Mouse (Mus musculus) heart, adult 2 months (tissue): ENCODE data around the gene Klhl31. TPM values are rescaled to one million over a fixed set of nuclear protein-coding genes. Genes with fewer than 3 reads are reported as not detected.
A peak's percentile ranks its signal among the peaks of the same experiment; 100 is the strongest.

Experiments used
- DNase-seq, 2 experiments: peaks; one replicate each; pipeline ENCODE4 v3.0.0; 2021
- H3K27ac ChIP-seq: fragments of 200-600 bp; 2 replicates; pipeline ENCODE4 v1.8.1; 2022
- H3K27me3 ChIP-seq: fragments of 200-500 bp; 2 replicates; pipeline ENCODE4 v1.6.1; 2012; ENCODE audit warnings: mild to moderate bottlenecking, low read length, inconsistent platforms, mixed read lengths; ENCODE audit not compliant: control insufficient read depth, insufficient read depth
- H3K36me3 ChIP-seq: fragments of 200-500 bp; 2 replicates; pipeline ENCODE4 v1.6.1; 2012; ENCODE audit warnings: low read length, inconsistent platforms; ENCODE audit not compliant: control insufficient read depth, insufficient read depth
- H3K4me1 ChIP-seq: fragments of 200-500 bp; 2 replicates; pipeline ENCODE4 v1.6.1; 2011; ENCODE audit warnings: low read length; ENCODE audit not compliant: control insufficient read depth, insufficient read depth
- H3K4me3 ChIP-seq: fragments of 200-600 bp; 2 replicates; pipeline ENCODE4 v1.8.1; 2022
- H3K79me2 ChIP-seq: fragments of 200-500 bp; replicated peaks from 2 replicates; pipeline ENCODE4 v1.6.1; 2012; ENCODE audit warnings: mild to moderate bottlenecking, inconsistent platforms, low read length, moderate library complexity, mixed read lengths; ENCODE audit not compliant: control insufficient read depth, insufficient read depth
- H3K9ac ChIP-seq: fragments of 200-500 bp; 2 replicates; pipeline ENCODE4 v1.6.1; 2012; ENCODE audit warnings: low read depth, mild to moderate bottlenecking, control low read depth, inconsistent platforms, low read length, mixed read lengths
- CTCF ChIP-seq: fragments of 200-600 bp; IDR thresholded peaks from 2 replicates; pipeline ENCODE4 v1.8.1; 2022; ENCODE audit warnings: antibody characterized with exemption, mild to moderate bottlenecking, moderate library complexity
- EP300 ChIP-seq: fragments of 200-500 bp; IDR thresholded peaks from 2 replicates; pipeline ENCODE4 v1.6.1; 2011; ENCODE audit warnings: low read depth, low read length, control low read depth; ENCODE audit not compliant: insufficient read depth
- POLR2A ChIP-seq: fragments of 200-500 bp; IDR thresholded peaks from 2 replicates; pipeline ENCODE4 v1.6.1; 2011; ENCODE audit warnings: mild to moderate bottlenecking, low read depth, low read length, control low read depth; ENCODE audit not compliant: insufficient read depth
- WGBS: fragments of 180-500 bp; shearing (Covaris S2); methylation state at CpG from one replicate; pipeline ENCODE4 v1.1.7; 2018; 5-methylcytosine and 5-hydroxymethylcytosine counted together
- intact Hi-C: fragments of 180-260 bp; cut with DNase I; formaldehyde crosslinking; loops from one replicate; pipeline ENCODE4 v1.15.1; 2025
- polyA plus RNA-seq: library from polyadenylated mRNA; depleted of rRNA; stranded (reverse); fragments of >200 nt; gene quantifications from 2 replicates; pipeline ENCODE4 v1.2.3, GENCODE M21; 2012
- total RNA-seq, 2 experiments: library from RNA; stranded (reverse); gene quantifications; 2 replicates each; pipeline ENCODE4 v1.2.3; 2021

The Klhl31 gene
- total and polyA plus RNA-seq, 3 experiments, result 22.4 to 122 (median 116) TPM

DNA sequence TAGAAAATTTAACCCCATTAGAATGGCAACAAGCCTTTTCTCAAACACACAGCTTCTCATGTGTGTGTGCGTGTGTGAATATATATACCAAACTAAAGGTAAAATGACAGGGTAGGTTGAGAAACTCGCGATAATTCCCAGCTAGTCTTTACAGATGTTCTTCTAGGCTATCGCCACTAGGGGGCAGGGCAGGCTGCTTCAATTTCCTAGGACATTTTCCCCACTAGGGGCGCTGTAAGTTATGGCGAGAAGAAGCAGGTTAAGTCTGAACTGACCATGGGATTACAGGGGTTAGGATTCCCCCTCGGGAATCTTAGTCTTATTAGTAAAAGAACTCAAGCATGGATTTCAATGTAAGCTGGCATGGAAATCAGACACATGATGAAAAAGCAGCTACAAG, 39.9 kb upstream of the Klhl31 start:
- no peak overlapping the region for H3K4me3 ChIP-seq
- H3K4me1 ChIP-seq, result no peaks in the 10 kb centered on the region
- intact Hi-C loops, result loop anchor here (2.0 to 5.0 kb wide), 3 partner anchors 61 to 441 kb away; no protein-coding TSS in a partner anchor
- H3K27me3 ChIP-seq, result no peaks in the 10 kb centered on the region
- no peak overlapping the region for H3K27ac ChIP-seq
- no peak overlapping the region for H3K9ac ChIP-seq
- no peaks in the 10 kb centered on the region for H3K79me2 ChIP-seq
- H3K36me3 ChIP-seq, result no peaks in the 10 kb centered on the region
- peak; percentile 62 to 79 for DNase-seq
- peak; percentile 69; the same call in 1 of the 2 replicates for TF ChIP-seq EP300
- no peak for TF ChIP-seq CTCF
- 16% methylated on average over 7 of the region's 7 CpGs for WGBS

DNA sequence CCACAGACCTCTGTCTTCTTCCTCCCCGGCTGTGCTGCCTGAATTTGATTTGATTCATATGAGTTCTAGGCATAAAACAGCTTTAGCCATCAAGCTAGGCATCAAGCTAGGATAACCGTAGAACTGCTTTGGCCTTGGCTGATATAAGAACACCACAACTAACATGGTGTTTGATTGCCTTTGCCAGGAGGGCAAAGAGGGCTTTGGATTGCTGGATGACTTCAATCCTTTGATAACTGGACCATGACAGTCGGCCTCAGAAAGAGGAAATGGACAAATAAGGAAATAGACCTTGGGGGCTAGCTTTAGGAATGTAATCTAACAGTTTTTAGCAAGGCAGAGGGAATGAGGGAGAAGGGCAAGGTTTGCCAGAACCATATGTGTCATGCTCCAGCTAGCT, 37.7 kb upstream of the Klhl31 start:
- no peak overlapping the region for H3K27ac ChIP-seq
- H3K4me1 ChIP-seq, result no peaks in the 10 kb centered on the region
- H3K79me2 ChIP-seq, result no peaks in the 10 kb centered on the region
- no peak for TF ChIP-seq POLR2A
- no peak for TF ChIP-seq CTCF
- no peak for TF ChIP-seq EP300
- H3K4me3 ChIP-seq, result no peak overlapping the region
- DNase-seq, result no peak
- 45% methylated on average over 3 of the region's 3 CpGs for WGBS
- intact Hi-C loops, result loop anchor here (5.0 kb wide), 2 partner anchors 59 to 439 kb away; no protein-coding TSS in a partner anchor
- H3K36me3 ChIP-seq, result no peaks in the 10 kb centered on the region
- H3K9ac ChIP-seq, result no peak overlapping the region
- H3K27me3 ChIP-seq, result no peaks in the 10 kb centered on the region

DNA sequence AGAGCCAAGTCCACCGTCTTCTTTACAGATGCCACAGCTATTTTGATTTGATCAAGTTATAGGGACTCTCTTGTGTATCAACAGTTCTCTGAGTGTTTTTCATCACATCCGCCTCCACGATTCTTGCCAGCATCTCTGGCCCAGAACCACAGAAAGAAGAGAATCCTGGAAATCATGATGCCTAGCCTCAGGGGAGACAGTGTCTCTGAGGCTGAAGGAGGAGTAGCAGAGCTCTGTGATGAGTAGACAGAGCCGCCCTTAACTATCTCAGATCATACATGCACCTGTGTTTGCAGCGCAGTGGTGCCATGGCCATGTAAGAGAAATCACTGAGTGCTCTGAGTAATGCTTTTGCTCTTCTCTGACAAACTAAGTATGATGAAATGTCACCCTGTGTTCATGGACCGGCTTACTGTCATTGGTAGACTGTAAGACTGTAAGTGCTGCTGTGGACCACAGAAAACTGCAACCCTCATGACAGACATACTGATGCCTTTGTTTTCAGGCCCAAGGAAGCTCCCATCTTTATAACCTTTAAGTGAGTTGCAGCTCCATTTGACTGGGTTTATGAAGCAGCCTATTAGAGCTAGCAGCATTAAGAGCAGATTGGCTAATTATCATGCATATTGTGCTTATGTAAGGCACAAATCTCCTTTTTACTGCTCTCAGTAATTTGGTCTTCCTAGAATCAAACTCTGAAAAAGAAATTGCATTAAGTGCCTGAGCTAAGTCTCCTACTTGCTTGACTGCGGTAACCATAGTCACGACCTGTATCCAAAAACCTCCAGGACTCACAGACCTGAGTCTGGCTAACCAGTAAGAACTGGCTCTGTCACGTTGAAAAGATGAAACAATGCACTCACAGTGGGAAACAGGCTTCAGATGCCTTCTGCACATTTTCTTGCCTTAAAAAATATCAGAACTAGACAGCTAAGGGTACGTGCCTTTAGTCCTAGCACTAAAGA, 33.7 kb upstream of the Klhl31 start:
- Histone ChIP-seq H3K4me3 (no peak overlapping the region), H3K4me1 (no peaks in the 10 kb centered on the region), H3K9ac (no peak overlapping the region), H3K79me2 (no peaks in the 10 kb centered on the region), H3K36me3 (no peaks in the 10 kb centered on the region), H3K27ac (no peak overlapping the region), H3K27me3 (no peaks in the 10 kb centered on the region)
- no peak for TF ChIP-seq EP300
- no peak for TF ChIP-seq POLR2A
- TF ChIP-seq CTCF, result no peak
- DNase-seq, result no peak
- intact Hi-C loops, result loop anchor here (5.0 kb wide), 1 partner anchor 425 kb away; no protein-coding TSS in a partner anchor
- 85% methylated on average over 10 of the region's 10 CpGs for WGBS

DNA sequence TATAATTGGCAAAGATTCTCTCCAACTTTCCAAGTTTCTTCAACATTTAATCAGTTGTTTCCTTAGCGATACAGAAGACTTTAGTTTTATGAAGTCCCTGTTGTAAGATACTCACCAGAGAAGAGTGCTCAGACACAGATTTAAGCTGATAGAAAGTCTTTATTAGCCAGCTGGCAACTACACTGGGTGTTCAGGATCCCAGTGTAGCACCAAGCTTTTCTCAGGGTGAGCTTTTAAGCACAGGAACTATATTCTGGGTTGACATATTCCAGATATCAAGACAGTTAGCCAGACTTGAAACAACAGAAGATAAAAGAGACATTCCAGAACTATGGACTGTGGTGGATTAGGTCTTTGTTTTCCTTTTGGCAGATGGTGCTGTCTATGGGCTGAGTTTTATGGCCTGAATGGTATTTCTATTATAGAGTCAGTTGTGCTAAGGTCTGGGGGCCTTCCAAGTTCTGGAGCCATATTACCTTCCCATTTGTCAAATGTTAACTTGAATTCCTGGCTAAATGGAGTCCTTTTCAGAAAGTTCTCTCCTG, 32.3 kb upstream of the Klhl31 start:
- H3K4me1 ChIP-seq, result no peaks in the 10 kb centered on the region
- intact Hi-C loops, result loop anchor here (5.0 kb wide), 1 partner anchor 423 kb away; no protein-coding TSS in a partner anchor
- no peak overlapping the region for H3K4me3 ChIP-seq

DNA sequence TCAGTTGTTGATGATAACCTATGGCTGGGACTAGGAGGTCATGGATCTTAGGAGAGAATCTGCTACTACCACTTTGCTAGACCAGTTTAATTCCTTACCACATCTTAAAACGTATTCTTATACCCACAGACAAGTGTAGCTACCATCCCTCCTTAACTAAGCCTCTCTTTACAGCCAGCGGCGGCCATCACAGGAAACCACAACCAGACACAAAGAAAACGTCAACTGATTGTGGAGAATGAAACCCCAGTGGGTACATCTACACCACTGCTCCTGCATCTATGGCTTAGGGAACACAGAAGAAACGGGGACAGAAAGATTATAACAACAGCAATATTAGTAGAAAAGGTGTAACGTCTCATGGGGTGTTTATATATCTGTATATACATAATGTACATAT, 29.0 kb upstream of the Klhl31 start:
- Histone ChIP-seq H3K27ac (no peak overlapping the region), H3K4me3 (no peak overlapping the region), H3K9ac (no peak overlapping the region), H3K27me3 (no peaks in the 10 kb centered on the region), H3K79me2 (no peaks in the 10 kb centered on the region), H3K36me3 (no peaks in the 10 kb centered on the region), H3K4me1 (no peaks in the 10 kb centered on the region)
- TF ChIP-seq POLR2A, result no peak
- TF ChIP-seq CTCF, result no peak
- no peak for TF ChIP-seq EP300
- 72% methylated on average over 6 of the region's 6 CpGs for WGBS
- intact Hi-C loops, result no loop called here
- DNase-seq, result no peak

More for the DNA sequence above, 32.3 kb upstream of the Klhl31 start:
- no peak overlapping the region for H3K27ac ChIP-seq
- H3K79me2 ChIP-seq, result no peaks in the 10 kb centered on the region
- H3K27me3 ChIP-seq, result no peaks in the 10 kb centered on the region
- no peak for TF ChIP-seq CTCF
- TF ChIP-seq POLR2A, result no peak
- TF ChIP-seq EP300, result no peak
- no peaks in the 10 kb centered on the region for H3K36me3 ChIP-seq
- WGBS, result 72% methylated on average over 1 of the region's 1 CpGs
- H3K9ac ChIP-seq, result no peak overlapping the region
- no peak for DNase-seq

DNA sequence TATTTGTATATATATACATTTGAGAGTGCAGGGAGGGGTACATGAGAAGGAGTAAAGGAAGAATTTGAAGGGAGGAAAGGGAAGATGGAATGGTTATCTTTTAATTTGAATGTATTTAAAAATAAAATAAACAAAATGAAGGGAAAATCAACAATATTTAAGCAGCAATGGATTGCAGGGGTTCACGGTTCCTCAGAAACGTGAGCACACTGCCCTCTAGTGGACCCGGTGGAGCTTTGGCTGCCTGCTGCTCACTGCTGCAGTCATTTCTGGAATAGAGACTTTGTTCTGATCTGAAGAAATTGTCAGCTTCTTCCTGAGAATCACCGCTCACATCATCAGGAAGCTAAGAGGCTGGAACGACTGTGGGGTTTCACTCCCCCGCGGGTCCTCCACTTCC, 28.5 kb upstream of the Klhl31 start:
- Histone ChIP-seq H3K9ac (no peak overlapping the region), H3K27ac (no peak overlapping the region), H3K4me3 (no peak overlapping the region), H3K36me3 (no peaks in the 10 kb centered on the region), H3K27me3 (no peaks in the 10 kb centered on the region), H3K4me1 (no peaks in the 10 kb centered on the region), H3K79me2 (no peaks in the 10 kb centered on the region)
- TF ChIP-seq EP300 (no peak), CTCF (peak; percentile 67)
- DNase-seq, result no peak
- intact Hi-C loops, result no loop called here
- 22% methylated on average over 7 of the region's 7 CpGs for WGBS
